Mouse (Mus musculus): ENCODE results near the gene 2610021A01Rik. TPM values are rescaled to one million over a fixed set of nuclear protein-coding genes. Genes with fewer than 3 reads are reported as not detected.
"Not testable (repeated sequence)": the region's sequence is repeated elsewhere in the genome, so short reads cannot be mapped to it uniquely, and the experiment has no call there.

The 2610021A01Rik gene
- polyA plus RNA-seq, 1 experiment from 2014 or later, result 15.4 TPM

- Histone ChIP-seq H3K4me1 (replicated peaks; ENCODE audit: control insufficient read depth, insufficient read depth, low read length) (no peaks in the 10 kb centered on the region), H3K27me3 (replicated peaks; ENCODE audit: control insufficient read depth, insufficient read depth, low read length) (no peaks in the 10 kb centered on the region), H3K9ac (ENCODE audit: low read length) (no peak overlapping the region), H3K9me3 (ENCODE audit: control insufficient read depth, low read length) (no peaks in the 10 kb centered on the region), H3K4me2 (ENCODE audit: low read length) (no peak overlapping the region), H3K4me3 (ENCODE audit: low read depth, low read length) (no peak overlapping the region), H3K36me3 (ENCODE audit: control insufficient read depth, insufficient read depth, low read length) (peaks cover 42% of the 10 kb centered on the region), H3K27ac (ENCODE audit: low read depth) (no peak overlapping the region)
- WGBS, result 82% methylated on average over 3 of the region's 3 CpGs
- ATAC-seq (replicated peaks; ENCODE audit: low FRiP score, low TSS enrichment, low read depth), result no peak
- DNase-seq (ENCODE audit: low spot score), result no peak
Observed at GRCm38 (mm10) chr7:41611654-41612053, 12.6 kb downstream of the 2610021A01Rik start.

- H3K36me3 ChIP-seq (ENCODE audit: control insufficient read depth, insufficient read depth, low read length), result peaks cover 47% of the 10 kb centered on the region
- not testable (repeated sequence) for H3K9me3 ChIP-seq (ENCODE audit: control insufficient read depth, low read length); ATAC-seq (replicated peaks; ENCODE audit: low FRiP score, low TSS enrichment, low read depth); H3K4me3 ChIP-seq (ENCODE audit: low read depth, low read length); DNase-seq (ENCODE audit: low spot score); H3K4me1 ChIP-seq (replicated peaks; ENCODE audit: control insufficient read depth, insufficient read depth, low read length); H3K27ac ChIP-seq (ENCODE audit: low read depth); H3K27me3 ChIP-seq (replicated peaks; ENCODE audit: control insufficient read depth, insufficient read depth, low read length); H3K4me2 ChIP-seq (ENCODE audit: low read length); H3K9ac ChIP-seq (ENCODE audit: low read length)
- WGBS, result 88% methylated on average over 1 of the region's 1 CpGs
Observed at GRCm38 (mm10) chr7:41616241-41616640, 17.2 kb downstream of the 2610021A01Rik start.

GRCm38 (mm10) chr7:41632409-41633220, 33.6 kb downstream of the 2610021A01Rik start, which contains the start of gene Zfp788:
Zfp788 (plus strand) TSS chr7:41633203.
- Histone ChIP-seq H3K9ac (ENCODE audit: low read length) (peak within 1 kb of the TSS; percentile 63), H3K4me2 (ENCODE audit: low read length) (peak within 1 kb of the TSS; percentile 70), H3K36me3 (ENCODE audit: control insufficient read depth, insufficient read depth, low read length) (peaks cover 29% of the 10 kb centered on the region), H3K4me1 (replicated peaks; ENCODE audit: control insufficient read depth, insufficient read depth, low read length) (no peaks in the 10 kb centered on the region; the same call in 1 of the 2 replicates), H3K9me3 (ENCODE audit: control insufficient read depth, low read length) (0 out of 2 replicates have a peak, but pooled peaks cover 4% of the 10 kb centered on the region), H3K4me3 (ENCODE audit: low read depth, low read length) (peak within 1 kb of the TSS; percentile 67), H3K27ac (ENCODE audit: low read depth) (peak within 1 kb of the TSS; percentile 87), H3K27me3 (replicated peaks; ENCODE audit: control insufficient read depth, insufficient read depth, low read length) (no peaks in the 10 kb centered on the region)
- DNase-seq (ENCODE audit: low spot score) (peak; percentile 88), ATAC-seq (replicated peaks; ENCODE audit: low FRiP score, low TSS enrichment, low read depth) (peak; percentile 97)
- WGBS, result under 1% methylated on average over 27 of the region's 27 CpGs

- H3K4me2 ChIP-seq (ENCODE audit: low read length), result peak overlapping the region; percentile 70
- ATAC-seq (replicated peaks; ENCODE audit: low FRiP score, low TSS enrichment, low read depth), result peak; percentile 98
- peak overlapping the region; percentile 67 for H3K4me3 ChIP-seq (ENCODE audit: low read depth, low read length)
- peak; percentile 95 for DNase-seq (ENCODE audit: low spot score)
- H3K4me1 ChIP-seq (replicated peaks; ENCODE audit: control insufficient read depth, insufficient read depth, low read length), result no peaks in the 10 kb centered on the region; the same call in 1 of the 2 replicates
- no peaks in the 10 kb centered on the region for H3K27me3 ChIP-seq (replicated peaks; ENCODE audit: control insufficient read depth, insufficient read depth, low read length)
- H3K36me3 ChIP-seq (ENCODE audit: control insufficient read depth, insufficient read depth, low read length), result peaks cover 30% of the 10 kb centered on the region
- H3K27ac ChIP-seq (ENCODE audit: low read depth), result peak overlapping the region; percentile 87
- H3K9ac ChIP-seq (ENCODE audit: low read length), result peak overlapping the region; percentile 63
- under 1% methylated on average over 25 of the region's 26 CpGs for WGBS
- 0 out of 2 replicates have a peak, but pooled peaks cover 4% of the 10 kb centered on the region for H3K9me3 ChIP-seq (ENCODE audit: control insufficient read depth, low read length)
Observed at GRCm38 (mm10) chr7:41633221-41633984, 34.4 kb downstream of the 2610021A01Rik start.

GRCm38 (mm10) chr7:41674326-41674725, 75.3 kb downstream of the 2610021A01Rik start:
- not testable (repeated sequence) for H3K4me3 ChIP-seq (ENCODE audit: low read depth, low read length); H3K27me3 ChIP-seq (replicated peaks; ENCODE audit: control insufficient read depth, insufficient read depth, low read length)
- 59% methylated on average over 1 of the region's 1 CpGs for WGBS

More at GRCm38 (mm10) chr7:41674326-41674725, 75.3 kb downstream of the 2610021A01Rik start:
- not testable (repeated sequence) for H3K9me3 ChIP-seq (ENCODE audit: control insufficient read depth, low read length); ATAC-seq (replicated peaks; ENCODE audit: low FRiP score, low TSS enrichment, low read depth); DNase-seq (ENCODE audit: low spot score); H3K4me1 ChIP-seq (replicated peaks; ENCODE audit: control insufficient read depth, insufficient read depth, low read length); H3K27ac ChIP-seq (ENCODE audit: low read depth); H3K9ac ChIP-seq (ENCODE audit: low read length); H3K4me2 ChIP-seq (ENCODE audit: low read length); H3K36me3 ChIP-seq (ENCODE audit: control insufficient read depth, insufficient read depth, low read length)

Other genes starting within 250 kb of the 2610021A01Rik start
- gene AI987944, start 205.9 kb upstream of the 2610021A01Rik start, polyA plus RNA-seq (2014; fragmentation: Nextera tagmentation; extraction: Ambion mirVana), result 10.9 and 12.1 TPM in 2 replicates
- 0.14 and 0.35 TPM in 2 replicates for gene Vmn2r57, start 150.5 kb upstream of the 2610021A01Rik start, polyA plus RNA-seq (2014; fragmentation: Nextera tagmentation; extraction: Ambion mirVana)
- gene Gm20449, start 99.8 kb upstream of the 2610021A01Rik start, polyA plus RNA-seq (2014; fragmentation: Nextera tagmentation; extraction: Ambion mirVana), result 0.04 and 0.08 TPM in 2 replicates
- 10.1 and 10.9 TPM in 2 replicates for gene AW146154, start 99.3 kb upstream of the 2610021A01Rik start, polyA plus RNA-seq (2014; fragmentation: Nextera tagmentation; extraction: Ambion mirVana)
- not detected in 2 replicates for gene Gm6871, start 25.6 kb upstream of the 2610021A01Rik start, polyA plus RNA-seq (2014; fragmentation: Nextera tagmentation; extraction: Ambion mirVana)
- 10.4 and 13.1 TPM in 2 replicates for gene Zfp788, start 34.0 kb downstream of the 2610021A01Rik start, polyA plus RNA-seq (2014; fragmentation: Nextera tagmentation; extraction: Ambion mirVana)